Mouse (Mus musculus) liver, embryonic 12.5 days (tissue): ENCODE measurements around the gene Lrrc8c. TPM values are rescaled to one million over a fixed set of nuclear protein-coding genes. Genes with fewer than 3 reads are reported as not detected.

Experiments used
- ATAC-seq: fragments of 200-750 bp; cut with Nextera tagmentation; 2 replicates; pipeline ENCODE4 v1.8.0; 2017; ENCODE audit warnings: moderate number of reproducible peaks, mild to moderate bottlenecking, moderate library complexity
- H3K27ac ChIP-seq: fragments of 300-500 bp; sonication (generic); 2 replicates; pipeline ENCODE4 v1.5.1; 2016; ENCODE audit warnings: mild to moderate bottlenecking
- H3K27me3 ChIP-seq: fragments of 300-500 bp; sonication (generic); replicated peaks from 2 replicates; pipeline ENCODE4 v1.6.1; 2016; ENCODE audit warnings: mild to moderate bottlenecking, moderate library complexity
- H3K36me3 ChIP-seq: fragments of 300-500 bp; sonication (generic); 2 replicates; pipeline ENCODE4 v1.6.1; 2016; ENCODE audit warnings: mild to moderate bottlenecking, moderate library complexity
- H3K4me1 ChIP-seq: fragments of 300-500 bp; sonication (generic); 2 replicates; pipeline ENCODE4 v1.6.1; 2016
- H3K4me2 ChIP-seq: fragments of 300-500 bp; sonication (generic); 2 replicates; pipeline ENCODE4 v1.6.1; 2016; ENCODE audit warnings: mild to moderate bottlenecking, moderate library complexity
- H3K4me3 ChIP-seq: fragments of 300-500 bp; sonication (generic); 2 replicates; pipeline ENCODE4 v1.5.1; 2016; ENCODE audit warnings: mild to moderate bottlenecking, moderate library complexity
- H3K9ac ChIP-seq: fragments of 300-500 bp; sonication (generic); 2 replicates; pipeline ENCODE4 v1.6.1; 2016; ENCODE audit warnings: mild to moderate bottlenecking, moderate library complexity
- H3K9me3 ChIP-seq: fragments of 300-500 bp; sonication (generic); replicated peaks from 2 replicates; pipeline ENCODE4 v1.6.1; 2016; ENCODE audit warnings: mild to moderate bottlenecking, moderate library complexity
- WGBS: fragments of 180-500 bp; shearing (Covaris S2); methylation state at CpG from one replicate; pipeline ENCODE4 v1.1.7; 2016; ENCODE audit not compliant: insufficient replicate concordance; 5-methylcytosine and 5-hydroxymethylcytosine counted together
- polyA plus RNA-seq: library from polyadenylated mRNA; unstranded; fragments of >200 nt; fragmentation: Nextera tagmentation; extraction: Ambion mirVana; gene quantifications from 2 replicates; pipeline ENCODE4 v1.2.1, GENCODE M21; 2016

The Lrrc8c gene
- polyA plus RNA-seq, 1 experiment from 2014 or later: 23.9 TPM

DNA sequence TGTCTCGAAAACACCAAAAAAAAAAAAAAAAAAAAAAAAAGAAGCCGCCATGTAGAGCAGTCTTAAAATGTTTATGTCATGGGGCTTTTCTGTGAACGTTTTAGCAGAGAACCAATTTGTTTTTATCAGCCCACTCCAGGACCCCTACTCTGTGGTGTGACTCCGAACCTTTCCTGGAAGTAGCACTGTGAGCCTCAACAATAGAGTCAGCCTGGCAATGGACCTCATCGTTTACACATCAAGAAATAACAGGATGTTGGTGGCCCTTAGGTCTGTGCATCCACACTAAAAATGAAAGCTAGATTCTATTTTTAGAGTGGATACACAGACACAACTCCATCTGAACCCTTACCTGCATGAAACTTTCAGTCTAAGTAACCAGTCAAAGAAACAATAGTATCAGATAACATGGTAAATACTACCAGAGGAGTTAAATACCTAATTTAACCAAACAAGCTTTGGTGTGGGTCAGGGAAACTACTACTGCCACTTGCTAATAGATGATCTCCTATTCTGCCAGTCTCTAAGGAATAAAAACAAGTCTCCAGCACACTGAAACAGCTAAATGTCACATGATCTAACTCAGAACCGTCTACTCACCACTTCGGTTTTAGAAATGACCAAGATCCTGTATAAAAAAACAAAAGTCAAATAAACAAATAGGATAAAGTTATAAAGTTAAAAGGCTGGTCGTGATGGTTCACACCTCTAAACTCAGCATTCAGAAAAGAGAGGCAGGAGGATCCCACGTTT, 95.7 kb downstream of the Lrrc8c start:
- Histone ChIP-seq H3K27me3 (no peaks in the 10 kb centered on the region), H3K4me2 (no peak overlapping the region), H3K27ac (no peak overlapping the region), H3K9me3 (no peaks in the 10 kb centered on the region), H3K4me3 (no peak overlapping the region), H3K36me3 (peaks cover 6% of the 10 kb centered on the region; the same call in 1 of the 2 replicates), H3K4me1 (peaks cover 11% of the 10 kb centered on the region; the same call in 1 of the 2 replicates), H3K9ac (no peak overlapping the region)
- 51% methylated on average over 9 of the region's 9 CpGs for WGBS
- no peak for ATAC-seq

DNA sequence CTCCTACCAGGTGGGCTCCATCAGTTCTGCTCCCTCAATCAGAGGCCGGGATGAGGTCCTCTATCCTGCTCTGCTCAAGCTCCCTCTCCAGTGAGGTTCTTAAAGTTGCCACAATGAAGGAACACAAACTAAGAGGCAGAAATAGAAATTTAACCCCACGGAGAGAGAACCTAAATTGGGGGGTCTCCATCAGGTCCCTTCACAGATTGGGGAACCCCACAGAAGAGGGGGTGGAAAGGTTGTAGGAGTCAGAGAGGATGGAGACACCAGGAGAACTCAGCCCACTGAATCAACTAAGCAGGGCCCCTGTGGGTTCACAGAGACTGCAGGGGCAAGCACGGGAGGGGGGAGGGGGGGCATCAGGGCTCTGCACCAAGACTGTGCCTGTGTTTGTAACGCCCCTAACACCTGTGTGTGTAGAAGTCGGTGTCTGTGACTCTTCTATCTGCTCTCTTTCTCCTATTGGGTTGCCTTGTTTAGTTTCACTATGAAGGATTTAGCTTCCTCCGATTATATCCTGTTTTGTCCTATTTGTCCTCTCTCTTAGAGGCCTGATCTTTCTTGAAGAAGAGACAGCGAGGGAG, 96.8 kb downstream of the Lrrc8c start:
- Histone ChIP-seq H3K9ac (no peak overlapping the region), H3K4me1 (peaks cover 11% of the 10 kb centered on the region; the same call in 1 of the 2 replicates), H3K9me3 (no peaks in the 10 kb centered on the region), H3K4me3 (no peak overlapping the region), H3K27me3 (no peaks in the 10 kb centered on the region), H3K27ac (no peak overlapping the region), H3K4me2 (no peak overlapping the region), H3K36me3 (0 out of 2 replicates have a peak, but pooled peaks cover 4% of the 10 kb centered on the region)
- 59% methylated on average over 7 of the region's 7 CpGs for WGBS
- ATAC-seq: no peak

DNA sequence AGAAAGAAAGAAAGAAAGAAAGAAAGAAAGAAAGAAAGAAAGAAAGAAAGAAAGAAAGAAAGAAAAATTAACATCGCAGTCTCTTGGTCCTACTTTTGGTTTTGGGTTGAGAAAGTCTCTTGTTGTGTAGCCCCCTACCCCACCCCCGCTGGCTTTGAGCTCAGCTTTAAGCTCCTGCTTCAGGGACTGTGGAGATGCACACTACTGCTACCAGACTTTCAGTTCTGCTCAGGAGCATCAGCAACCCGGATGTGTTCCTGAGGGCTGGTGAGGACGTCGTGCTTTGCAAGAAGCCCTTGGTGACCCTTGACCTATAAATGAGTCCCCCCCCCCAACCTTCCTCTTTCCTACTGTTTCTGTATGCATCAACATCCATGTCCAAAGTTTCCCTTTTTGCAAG, 97.3 kb downstream of the Lrrc8c start:
- 56% methylated on average over 5 of the region's 5 CpGs for WGBS
- Histone ChIP-seq H3K27ac (no peak overlapping the region), H3K9ac (no peak overlapping the region), H3K36me3 (no peaks in the 10 kb centered on the region), H3K27me3 (no peaks in the 10 kb centered on the region), H3K4me3 (no peak overlapping the region), H3K9me3 (no peaks in the 10 kb centered on the region), H3K4me1 (peaks cover 11% of the 10 kb centered on the region; the same call in 1 of the 2 replicates), H3K4me2 (no peak overlapping the region)
- ATAC-seq: no peak

DNA sequence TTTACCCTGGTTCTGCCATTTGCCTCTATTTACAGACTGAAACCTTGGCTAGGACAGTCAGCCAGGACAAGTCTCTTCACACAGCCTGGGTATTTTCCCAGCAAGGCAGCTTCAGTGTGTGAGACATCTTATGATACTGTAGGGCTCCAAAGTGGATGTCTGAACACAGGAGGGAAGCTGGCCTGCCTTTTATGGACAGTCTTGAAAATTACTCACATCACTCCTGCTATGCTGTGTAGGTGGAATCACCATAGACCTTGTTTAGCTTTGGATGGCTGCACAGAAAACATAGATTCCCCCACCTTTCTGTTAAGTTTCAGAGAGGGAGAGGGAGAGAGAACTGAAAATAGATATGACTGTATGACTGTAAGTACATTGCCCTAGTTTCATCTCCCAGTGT, 99.3 kb downstream of the Lrrc8c start:
- H3K27me3 ChIP-seq: no peaks in the 10 kb centered on the region
- H3K4me3 ChIP-seq: no peak overlapping the region
- no peaks in the 10 kb centered on the region for H3K36me3 ChIP-seq
- peaks cover 15% of the 10 kb centered on the region; the same call in 1 of the 2 replicates for H3K4me1 ChIP-seq
- no peak overlapping the region for H3K27ac ChIP-seq
- no peak for ATAC-seq
- H3K9me3 ChIP-seq: no peaks in the 10 kb centered on the region
- H3K9ac ChIP-seq: no peak overlapping the region
- H3K4me2 ChIP-seq: no peak overlapping the region

DNA sequence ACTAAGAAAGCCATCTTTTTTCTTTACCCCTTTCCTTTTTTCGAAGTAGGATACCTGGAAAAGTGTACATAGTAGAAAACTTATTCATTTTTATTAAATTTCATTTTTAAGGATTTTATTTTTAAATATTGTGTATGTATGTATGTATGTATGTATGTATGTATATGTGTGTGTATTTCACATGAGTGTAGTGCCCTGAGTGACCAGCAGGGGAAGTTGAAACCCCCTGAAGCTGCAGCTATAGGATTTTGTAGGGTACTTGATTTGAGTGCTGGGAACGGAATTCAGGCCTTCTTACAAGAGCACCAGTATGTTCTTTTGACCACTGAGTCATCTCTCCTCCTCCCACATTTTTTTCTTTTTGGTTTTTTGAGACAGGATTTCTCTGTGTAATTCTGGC, 100.5 kb downstream of the Lrrc8c start:
- 61% methylated on average over 2 of the region's 2 CpGs for WGBS
- no peak for ATAC-seq

DNA sequence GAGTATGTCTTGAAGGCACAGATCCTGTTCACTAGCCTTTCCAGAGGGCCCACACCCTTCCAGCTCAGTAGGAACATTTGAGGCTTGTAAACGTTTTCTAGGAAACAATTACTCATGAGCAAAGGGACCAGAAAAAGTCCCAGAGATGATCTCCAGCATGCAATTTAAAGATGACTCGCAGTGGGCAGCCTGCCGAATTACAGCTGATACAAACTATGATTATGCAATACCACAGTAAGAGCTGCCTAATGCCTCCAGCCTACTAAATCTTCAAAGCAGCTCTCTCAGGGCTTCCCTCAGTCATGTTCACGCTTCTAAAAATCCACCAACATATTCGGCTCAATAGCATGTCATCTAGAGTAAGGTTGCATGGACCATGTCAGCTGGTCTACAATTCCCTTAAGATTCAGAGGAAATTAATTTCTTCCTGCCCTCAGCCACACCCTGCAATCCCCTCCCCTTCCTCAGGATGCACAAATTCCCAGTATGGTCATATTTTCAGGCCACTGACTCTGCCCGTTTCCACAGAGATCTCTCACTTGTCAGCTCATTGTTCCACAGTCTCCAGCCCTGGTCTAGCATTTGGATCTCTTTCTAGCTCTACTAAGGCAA, 101.4 kb downstream of the Lrrc8c start:
- 51% methylated on average over 6 of the region's 6 CpGs for WGBS
- Histone ChIP-seq H3K4me2 (no peak overlapping the region), H3K4me3 (no peak overlapping the region), H3K4me1 (0 out of 2 replicates have a peak, but pooled peaks cover 17% of the 10 kb centered on the region), H3K36me3 (no peaks in the 10 kb centered on the region), H3K27ac (0 out of 2 replicates have a peak overlapping the region, but pooled peaks have one; percentile 4), H3K9ac (no peak overlapping the region), H3K27me3 (no peaks in the 10 kb centered on the region), H3K9me3 (no peaks in the 10 kb centered on the region)
- ATAC-seq: no peak

More for the DNA sequence above, 100.5 kb downstream of the Lrrc8c start:
- no peak overlapping the region for H3K4me3 ChIP-seq
- H3K4me1 ChIP-seq: 0 out of 2 replicates have a peak, but pooled peaks cover 12% of the 10 kb centered on the region
- no peak overlapping the region for H3K27ac ChIP-seq
- H3K4me2 ChIP-seq: no peak overlapping the region
- no peak overlapping the region for H3K9ac ChIP-seq
- no peaks in the 10 kb centered on the region for H3K9me3 ChIP-seq
- H3K27me3 ChIP-seq: no peaks in the 10 kb centered on the region
- no peaks in the 10 kb centered on the region for H3K36me3 ChIP-seq

DNA sequence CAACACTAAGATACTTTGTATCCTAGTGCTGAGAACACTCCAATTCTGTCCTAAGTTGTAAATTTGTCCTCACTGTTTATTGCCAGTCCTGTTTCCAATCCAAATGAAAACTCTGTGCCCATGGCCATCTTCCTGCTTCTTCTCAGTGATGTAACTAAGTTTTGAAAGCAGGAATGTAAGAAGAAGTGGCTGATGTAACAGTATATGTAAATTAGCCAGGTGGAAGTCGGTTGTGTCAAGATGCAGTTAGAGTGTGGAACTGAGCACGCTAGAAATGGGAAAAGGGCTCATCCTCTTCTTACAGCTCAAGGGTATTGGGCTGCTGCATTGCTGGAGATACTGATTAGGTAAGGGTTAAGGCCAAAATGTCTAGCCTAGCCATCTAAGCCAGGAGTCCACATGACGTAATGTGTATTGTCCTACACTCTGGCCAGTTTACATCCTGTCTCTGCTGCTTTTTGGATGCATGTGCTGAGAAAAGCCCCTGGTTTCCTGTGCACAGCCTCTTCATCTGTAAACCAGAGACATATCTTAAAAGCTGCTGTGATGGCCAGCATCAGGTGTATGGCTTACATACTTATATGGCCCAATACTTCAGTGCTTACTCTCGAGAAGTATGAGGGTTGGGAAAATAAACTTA, 104.0 kb downstream of the Lrrc8c start:
- ATAC-seq: peak; percentile 19; the same call in 1 of the 2 replicates
- Histone ChIP-seq H3K4me3 (no peak overlapping the region), H3K4me2 (no peak overlapping the region), H3K9ac (no peak overlapping the region), H3K4me1 (0 out of 2 replicates have a peak, but pooled peaks cover 22% of the 10 kb centered on the region), H3K9me3 (no peaks in the 10 kb centered on the region), H3K27ac (no peak overlapping the region), H3K36me3 (no peaks in the 10 kb centered on the region), H3K27me3 (no peaks in the 10 kb centered on the region)
- WGBS: 40% methylated on average over 4 of the region's 4 CpGs

DNA sequence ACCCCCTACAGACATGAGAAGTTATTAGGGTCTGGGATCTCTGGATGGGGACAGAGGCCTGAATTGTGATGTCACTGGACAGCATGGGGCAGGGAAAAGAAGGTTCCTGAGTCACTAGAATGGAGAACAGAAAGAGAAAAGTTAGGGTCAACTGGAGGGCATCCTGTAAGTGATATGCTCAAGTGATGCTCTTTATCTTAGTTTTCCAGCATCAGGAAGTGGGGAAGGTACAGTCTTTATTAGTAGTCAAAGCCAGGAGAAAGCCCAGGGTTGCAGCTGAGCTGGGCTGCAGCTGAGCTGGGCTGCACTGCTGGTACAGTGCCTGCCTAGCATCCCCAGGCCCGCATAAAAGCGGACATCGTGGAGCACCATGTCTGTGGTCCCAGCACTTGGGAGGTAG, 105.1 kb downstream of the Lrrc8c start:
- H3K4me1 ChIP-seq: 0 out of 2 replicates have a peak, but pooled peaks cover 22% of the 10 kb centered on the region
- 83% methylated on average over 3 of the region's 3 CpGs for WGBS
- no peak overlapping the region for H3K4me2 ChIP-seq
- H3K27ac ChIP-seq: no peak overlapping the region
- no peaks in the 10 kb centered on the region for H3K36me3 ChIP-seq
- no peaks in the 10 kb centered on the region for H3K9me3 ChIP-seq
- ATAC-seq: no peak
- no peak overlapping the region for H3K9ac ChIP-seq
- H3K27me3 ChIP-seq: no peaks in the 10 kb centered on the region
- H3K4me3 ChIP-seq: no peak overlapping the region

DNA sequence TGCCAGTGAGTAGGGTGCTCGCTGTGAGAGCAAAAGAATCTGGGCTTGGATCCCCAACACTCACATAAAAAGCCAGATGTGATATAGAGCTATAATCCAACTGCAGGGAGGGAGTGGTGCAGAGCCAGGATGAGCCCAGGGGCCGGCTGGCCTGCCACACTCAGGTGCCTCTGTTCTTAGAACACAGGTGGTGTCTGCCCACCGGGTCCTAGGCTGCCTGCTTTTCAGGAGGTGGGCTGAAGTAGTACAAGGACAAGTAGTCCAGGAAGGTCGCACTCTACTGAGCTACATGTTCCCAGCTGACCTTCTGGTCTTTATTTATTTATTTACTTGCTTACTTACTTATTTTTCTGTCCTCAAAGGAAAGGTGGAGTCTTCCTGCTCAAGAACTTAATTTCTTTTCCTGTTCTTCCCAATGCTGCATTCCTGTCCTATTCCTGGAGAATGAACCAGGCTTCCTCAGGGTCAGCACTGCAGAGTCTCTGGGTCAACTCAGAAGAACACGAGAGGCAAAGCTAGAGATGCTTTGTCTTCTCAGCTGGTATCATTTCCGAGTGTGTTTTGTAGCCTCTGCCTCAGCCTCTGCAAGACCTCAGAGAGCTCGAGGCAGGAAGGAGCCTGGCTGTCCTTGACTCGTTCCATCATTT, 106.4 kb downstream of the Lrrc8c start:
- ATAC-seq: peak; percentile 32; the same call in 1 of the 2 replicates
- Histone ChIP-seq H3K9ac (no peak overlapping the region), H3K27me3 (no peaks in the 10 kb centered on the region), H3K36me3 (no peaks in the 10 kb centered on the region), H3K4me2 (no peak overlapping the region), H3K27ac (0 out of 2 replicates have a peak overlapping the region, but pooled peaks have one; percentile 2), H3K4me3 (no peak overlapping the region), H3K9me3 (no peaks in the 10 kb centered on the region), H3K4me1 (0 out of 2 replicates have a peak, but pooled peaks cover 22% of the 10 kb centered on the region)
- 47% methylated on average over 8 of the region's 8 CpGs for WGBS

DNA sequence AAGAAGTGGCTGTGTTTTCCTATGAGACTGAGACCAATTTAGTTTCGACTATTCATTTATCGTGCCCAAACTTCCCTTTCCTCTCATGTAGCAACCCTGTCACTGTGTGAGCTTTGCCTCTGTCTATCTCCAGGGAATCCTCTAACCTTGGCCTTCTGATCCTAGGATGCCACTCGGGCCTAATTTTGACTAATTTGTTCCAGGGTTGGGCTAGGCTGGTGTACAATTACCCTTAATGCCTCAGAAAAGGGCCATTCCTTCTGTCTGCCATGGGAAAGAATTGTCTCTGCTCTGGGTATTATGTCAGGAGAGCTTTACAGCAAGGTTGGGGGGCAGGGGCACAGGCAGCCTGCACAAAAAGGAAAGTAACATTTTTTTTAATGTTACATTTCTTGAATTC, 107.2 kb downstream of the Lrrc8c start:
- H3K27me3 ChIP-seq: no peaks in the 10 kb centered on the region
- H3K9me3 ChIP-seq: no peaks in the 10 kb centered on the region
- ATAC-seq: no peak
- 0 out of 2 replicates have a peak, but pooled peaks cover 22% of the 10 kb centered on the region for H3K4me1 ChIP-seq
- no peak overlapping the region for H3K4me2 ChIP-seq
- no peak overlapping the region for H3K4me3 ChIP-seq
- no peak overlapping the region for H3K9ac ChIP-seq
- 39% methylated on average over 3 of the region's 3 CpGs for WGBS
- 0 out of 2 replicates have a peak overlapping the region, but pooled peaks have one; percentile 30 for H3K27ac ChIP-seq
- H3K36me3 ChIP-seq: no peaks in the 10 kb centered on the region

DNA sequence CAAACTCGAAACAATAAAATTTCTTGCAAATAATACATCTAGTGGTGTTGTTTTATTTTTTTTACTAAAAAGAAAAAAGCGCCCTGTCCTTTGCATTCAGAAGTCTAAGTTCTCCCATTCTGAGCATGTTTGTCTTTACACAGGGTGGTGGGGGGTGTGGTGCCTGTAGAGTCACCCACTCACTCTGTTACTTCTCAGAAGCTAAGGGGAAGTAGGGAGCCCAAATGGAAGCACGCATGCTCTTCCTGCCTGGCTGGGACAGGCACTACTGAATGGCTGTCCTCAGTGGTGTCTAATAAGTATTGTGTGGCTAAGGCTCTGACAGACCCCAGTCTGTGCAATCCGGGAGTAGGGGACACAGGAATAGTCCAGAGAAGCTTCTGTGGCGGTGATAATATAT, 107.9 kb downstream of the Lrrc8c start:
- Histone ChIP-seq H3K4me3 (no peak overlapping the region), H3K27ac (no peak overlapping the region), H3K9me3 (no peaks in the 10 kb centered on the region), H3K4me2 (no peak overlapping the region), H3K9ac (no peak overlapping the region), H3K4me1 (0 out of 2 replicates have a peak, but pooled peaks cover 22% of the 10 kb centered on the region), H3K36me3 (no peaks in the 10 kb centered on the region), H3K27me3 (no peaks in the 10 kb centered on the region)
- WGBS: 51% methylated on average over 5 of the region's 5 CpGs
- no peak for ATAC-seq
